Mouse (Mus musculus): Measurements from ENCODE around the gene Safb. TPM values are rescaled to one million over a fixed set of nuclear protein-coding genes. Genes with fewer than 3 reads are reported as not detected.
A peak's percentile ranks its signal among the peaks of the same experiment; 100 is the strongest.

Gene Safb
- polyA plus RNA-seq, 2 experiments: 22.1 to 47.3 TPM

DNA sequence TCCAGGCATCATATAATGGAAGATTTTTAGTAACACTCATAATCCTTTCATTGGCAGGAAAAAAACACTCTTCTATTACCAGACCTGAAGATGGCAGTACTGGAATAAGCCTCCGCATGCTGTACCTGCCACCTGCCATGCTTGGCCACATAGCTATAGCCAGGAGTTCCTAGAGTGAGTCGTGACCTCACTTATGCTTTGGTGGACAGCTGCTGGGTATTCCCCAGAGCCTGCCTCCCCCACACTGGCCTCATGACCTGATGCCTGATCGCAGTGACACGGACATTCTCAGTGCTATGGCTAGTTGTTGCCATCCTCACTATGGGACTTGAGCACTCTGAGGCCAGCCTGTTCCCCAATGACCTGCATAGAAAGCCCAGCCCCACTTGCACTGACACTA, 14.3 kb upstream of the Safb start:
- Histone ChIP-seq H3K36me3 (replicated peaks; ENCODE audit: control insufficient read depth, insufficient read depth, low read depth) (peaks cover 92% of the 10 kb centered on the region), H3K9ac (replicated peaks) (no peak overlapping the region), H3K4me3 (ENCODE audit: insufficient read depth in 1 of 2, low read depth in 2 of 2, low read length in 2 of 2) (no peak overlapping the region), H3K4me2 (ENCODE audit: low read depth) (no peak overlapping the region), H3K9me3 (ENCODE audit: control insufficient read depth, low read length) (no peaks in the 10 kb centered on the region), H3K27ac (no peak overlapping the region), H3K27me3 (ENCODE audit: control insufficient read depth, insufficient read depth, low read length) (no peaks in the 10 kb centered on the region), H3K4me1 (replicated peaks; ENCODE audit: control insufficient read depth in 2 of 2, insufficient read depth in 2 of 2, low read length in 1 of 2) (peaks cover 0 to 4% of the 10 kb centered on the region in 2 experiments; a peak in 1 of 4 replicates)
- DNase-seq (ENCODE audit: low read depth in 3 of 3, low spot score in 3 of 3) (no peak), ATAC-seq (ENCODE audit: insufficient read depth) (no peak)
- WGBS (ENCODE audit: insufficient replicate concordance): 84% methylated on average over 4 of the region's 4 CpGs
- TF ChIP-seq EP300 (IDR thresholded peaks at IDR 0.05; ENCODE audit: low read depth): no peak
- TF ChIP-seq CTCF (IDR thresholded peaks at IDR 0.05; ENCODE audit: low read depth): no peak

DNA sequence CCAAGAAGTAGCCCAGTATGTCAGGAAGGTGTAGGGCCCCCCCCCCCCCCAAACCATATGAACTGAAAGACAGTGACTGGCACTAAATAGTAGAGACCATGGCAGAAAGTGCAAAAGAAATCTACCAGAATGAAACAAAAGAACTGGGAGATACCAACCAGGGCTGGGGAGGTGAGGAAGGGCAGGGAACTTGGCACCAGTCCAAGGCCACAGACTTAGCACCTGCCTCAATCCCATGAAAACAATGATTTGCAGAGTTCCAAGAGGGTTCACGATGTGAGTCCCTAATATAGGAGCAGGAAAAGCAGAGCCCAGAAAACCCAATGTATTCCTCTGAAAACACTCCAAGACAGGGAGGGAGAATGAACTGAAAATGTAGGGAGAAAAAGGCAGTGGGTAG, 12.5 kb upstream of the Safb start:
- Histone ChIP-seq H3K9me3 (ENCODE audit: control insufficient read depth, low read length) (no peaks in the 10 kb centered on the region), H3K4me3 (ENCODE audit: insufficient read depth in 1 of 2, low read depth in 2 of 2, low read length in 2 of 2) (no peak overlapping the region), H3K9ac (replicated peaks) (no peak overlapping the region), H3K27ac (no peak overlapping the region), H3K4me2 (ENCODE audit: low read depth) (no peak overlapping the region), H3K4me1 (replicated peaks; ENCODE audit: control insufficient read depth in 2 of 2, insufficient read depth in 2 of 2, low read length in 1 of 2) (peaks cover 0 to 4% of the 10 kb centered on the region in 2 experiments; a peak in 1 of 4 replicates), H3K27me3 (ENCODE audit: control insufficient read depth, insufficient read depth, low read length) (no peaks in the 10 kb centered on the region), H3K36me3 (replicated peaks; ENCODE audit: control insufficient read depth, insufficient read depth, low read depth) (peaks cover 85% of the 10 kb centered on the region)
- TF ChIP-seq CTCF (IDR thresholded peaks at IDR 0.05; ENCODE audit: low read depth) (no peak), EP300 (IDR thresholded peaks at IDR 0.05; ENCODE audit: low read depth) (no peak)
- ATAC-seq (ENCODE audit: insufficient read depth) (no peak), DNase-seq (ENCODE audit: low read depth in 3 of 3, low spot score in 3 of 3) (no peak)
- WGBS (ENCODE audit: insufficient replicate concordance): 88% methylated on average over 1 of the region's 1 CpGs

DNA sequence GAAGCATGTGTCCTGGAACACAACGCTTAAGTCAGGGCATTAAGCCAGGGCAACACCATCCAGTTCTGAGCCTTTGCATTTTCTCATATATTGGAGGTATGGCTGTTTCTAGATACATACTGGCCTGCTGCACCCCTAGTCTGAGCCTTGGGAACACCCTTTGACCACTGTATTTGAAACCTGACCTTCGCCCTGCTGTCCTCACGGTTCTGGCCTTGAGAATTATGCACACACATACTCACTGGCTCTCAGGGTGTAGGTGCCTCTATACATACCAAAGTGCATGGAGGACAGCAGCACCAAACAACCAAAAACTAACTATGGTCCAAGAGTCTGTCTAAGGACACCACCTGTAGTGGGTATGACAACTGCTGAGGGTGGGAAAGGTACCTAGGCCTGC, 11.7 kb upstream of the Safb start:
- peaks cover 0 to 4% of the 10 kb centered on the region in 2 experiments; a peak in 1 of 4 replicates for H3K4me1 ChIP-seq (replicated peaks; ENCODE audit: control insufficient read depth in 2 of 2, insufficient read depth in 2 of 2, low read length in 1 of 2)
- ATAC-seq (ENCODE audit: insufficient read depth) (no peak), DNase-seq (ENCODE audit: low read depth in 3 of 3, low spot score in 3 of 3) (no peak)
- H3K4me3 ChIP-seq (ENCODE audit: insufficient read depth in 1 of 2, low read depth in 2 of 2, low read length in 2 of 2): no peak overlapping the region
- no peak overlapping the region for H3K27ac ChIP-seq
- no peaks in the 10 kb centered on the region for H3K9me3 ChIP-seq (ENCODE audit: control insufficient read depth, low read length)
- TF ChIP-seq CTCF (IDR thresholded peaks at IDR 0.05; ENCODE audit: low read depth) (no peak), EP300 (IDR thresholded peaks at IDR 0.05; ENCODE audit: low read depth) (no peak)
- peaks cover 85% of the 10 kb centered on the region for H3K36me3 ChIP-seq (replicated peaks; ENCODE audit: control insufficient read depth, insufficient read depth, low read depth)
- no peak overlapping the region for H3K4me2 ChIP-seq (ENCODE audit: low read depth)
- H3K9ac ChIP-seq (replicated peaks): no peak overlapping the region
- 80% methylated on average over 3 of the region's 3 CpGs for WGBS (ENCODE audit: insufficient replicate concordance)
- H3K27me3 ChIP-seq (ENCODE audit: control insufficient read depth, insufficient read depth, low read length): no peaks in the 10 kb centered on the region

DNA sequence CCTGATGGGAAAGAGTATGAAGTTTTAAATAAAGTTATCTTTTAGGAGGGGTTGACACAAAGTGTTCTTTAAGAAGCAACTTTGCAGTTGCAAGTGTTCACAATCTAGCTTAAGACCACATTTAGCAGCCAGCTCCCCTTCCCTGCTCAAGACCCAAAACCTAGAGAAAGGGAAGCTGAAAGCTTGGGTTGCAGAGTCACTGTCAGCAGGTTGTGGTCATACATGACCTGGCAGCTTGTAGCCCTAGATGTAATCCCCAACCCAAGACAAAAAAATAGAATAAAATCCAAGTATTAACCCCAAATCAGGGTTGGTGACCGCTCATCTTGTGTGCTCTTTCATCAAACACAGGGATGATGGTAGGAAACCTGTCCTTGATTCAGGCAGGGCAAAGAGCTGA, 1.6 kb upstream of the Safb start:
- H3K27me3 ChIP-seq (ENCODE audit: control insufficient read depth, insufficient read depth, low read length): no peaks in the 10 kb centered on the region
- peak overlapping the region; percentile 77 to 92 for H3K4me3 ChIP-seq (ENCODE audit: insufficient read depth in 1 of 2, low read depth in 2 of 2, low read length in 2 of 2)
- ATAC-seq (ENCODE audit: insufficient read depth): no peak
- 58% methylated on average over 1 of the region's 1 CpGs for WGBS (ENCODE audit: insufficient replicate concordance)
- H3K36me3 ChIP-seq (replicated peaks; ENCODE audit: control insufficient read depth, insufficient read depth, low read depth): peaks cover 61% of the 10 kb centered on the region
- peak overlapping the region; percentile 87 for H3K9ac ChIP-seq (replicated peaks)
- H3K27ac ChIP-seq: peak overlapping the region; percentile 86
- TF ChIP-seq EP300 (IDR thresholded peaks at IDR 0.05; ENCODE audit: low read depth) (no peak), CTCF (IDR thresholded peaks at IDR 0.05; ENCODE audit: low read depth) (no peak)
- H3K4me1 ChIP-seq (replicated peaks; ENCODE audit: control insufficient read depth in 2 of 2, insufficient read depth in 2 of 2, low read length in 1 of 2): peaks cover 14 to 29% of the 10 kb centered on the region in 2 experiments
- peak overlapping the region; percentile 92 for H3K4me2 ChIP-seq (ENCODE audit: low read depth)
- H3K9me3 ChIP-seq (ENCODE audit: control insufficient read depth, low read length): no peaks in the 10 kb centered on the region
- DNase-seq (ENCODE audit: low read depth in 3 of 3, low spot score in 3 of 3): no peak

DNA sequence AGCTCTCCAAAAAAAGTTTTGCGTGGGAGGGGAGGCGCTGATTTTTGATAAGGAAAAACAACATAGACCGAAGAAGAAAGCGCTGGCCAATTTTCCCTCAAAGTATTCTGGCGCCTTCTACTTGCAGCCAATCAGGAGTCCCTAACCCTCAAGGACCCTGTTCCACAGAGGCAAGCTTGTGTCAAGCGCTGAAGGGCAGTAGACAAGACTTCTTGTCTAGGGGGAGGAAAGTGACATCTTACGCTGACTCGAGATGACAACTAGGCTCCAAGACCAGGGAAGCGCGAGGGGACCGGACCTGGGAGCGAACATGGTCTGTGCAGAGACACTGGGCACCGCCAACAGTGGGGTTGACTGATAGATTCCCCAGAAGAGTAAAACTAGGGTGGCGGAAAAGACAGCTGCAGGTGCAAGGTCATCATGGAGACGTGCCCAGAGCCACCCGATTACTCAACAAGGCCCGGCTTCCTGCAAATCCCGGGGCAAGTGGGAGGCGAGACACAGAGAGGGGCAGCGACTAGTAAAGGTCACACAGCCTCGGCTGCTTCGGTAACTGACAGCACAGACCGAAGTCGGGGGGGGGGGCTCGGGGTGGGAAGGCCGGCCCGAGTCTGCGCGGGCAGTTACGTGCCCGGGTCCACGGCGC, 891 bp upstream of the Safb start:
- under 1% methylated on average over 33 of the region's 33 CpGs for WGBS (ENCODE audit: insufficient replicate concordance)
- peak; percentile 23 to 44 (median 35) for DNase-seq (ENCODE audit: low read depth in 3 of 3, low spot score in 3 of 3)
- TF ChIP-seq EP300 (IDR thresholded peaks at IDR 0.05; ENCODE audit: low read depth) (no peak), CTCF (IDR thresholded peaks at IDR 0.05; ENCODE audit: low read depth) (no peak)
- peak overlapping the region; percentile 77 to 92 for H3K4me3 ChIP-seq (ENCODE audit: insufficient read depth in 1 of 2, low read depth in 2 of 2, low read length in 2 of 2)
- H3K27ac ChIP-seq: peak overlapping the region; percentile 86
- peaks cover 61% of the 10 kb centered on the region for H3K36me3 ChIP-seq (replicated peaks; ENCODE audit: control insufficient read depth, insufficient read depth, low read depth)
- no peaks in the 10 kb centered on the region for H3K9me3 ChIP-seq (ENCODE audit: control insufficient read depth, low read length)
- peak overlapping the region; percentile 87 for H3K9ac ChIP-seq (replicated peaks)
- H3K27me3 ChIP-seq (ENCODE audit: control insufficient read depth, insufficient read depth, low read length): no peaks in the 10 kb centered on the region
- H3K4me2 ChIP-seq (ENCODE audit: low read depth): peak overlapping the region; percentile 92
- H3K4me1 ChIP-seq (replicated peaks; ENCODE audit: control insufficient read depth in 2 of 2, insufficient read depth in 2 of 2, low read length in 1 of 2): peaks cover 14 to 29% of the 10 kb centered on the region in 2 experiments
- ATAC-seq (ENCODE audit: insufficient read depth): no peak

Measured in liver, embryonic 14.5 days (tissue).